Mouse (Mus musculus): ENCODE results near the gene Als2cl. TPM values are rescaled to one million over a fixed set of nuclear protein-coding genes. Genes with fewer than 3 reads are reported as not detected.
A peak's percentile ranks its signal among the peaks of the same experiment; 100 is the strongest.

Als2cl gene
- polyA plus RNA-seq (2015; fragmentation: Nextera tagmentation; extraction: Ambion mirVana) = 4.3 and 4.6 TPM in 2 replicates

GRCm38 (mm10) chr9:110879191-110879920 is at the start of gene Als2cl:
Gene Als2cl, plus strand, starts transcription at chr9:110879870.
- WGBS = 11% methylated on average over 12 of the region's 12 CpGs
- Histone ChIP-seq H3K27ac (no peak within 1 kb of the TSS), H3K36me3 (no peaks in the 10 kb centered on the region), H3K4me2 (peak within 1 kb of the TSS; percentile 93), H3K4me3 (peak within 1 kb of the TSS; percentile 60), H3K9me3 (no peaks in the 10 kb centered on the region), H3K27me3 (peaks cover 50% of the 10 kb centered on the region), H3K9ac (peak within 1 kb of the TSS; percentile 77), H3K4me1 (peaks cover 28% of the 10 kb centered on the region)
- ATAC-seq (ENCODE audit: insufficient number of reproducible peaks, insufficient read depth, low FRiP score, low TSS enrichment, low read depth) = no peak

- Histone ChIP-seq H3K36me3 (no peaks in the 10 kb centered on the region), H3K9ac (no peak overlapping the region), H3K9me3 (no peaks in the 10 kb centered on the region), H3K4me3 (no peak overlapping the region), H3K4me2 (no peak overlapping the region), H3K27ac (no peak overlapping the region), H3K4me1 (no peaks in the 10 kb centered on the region), H3K27me3 (no peaks in the 10 kb centered on the region)
- WGBS = 69% methylated on average over 5 of the region's 5 CpGs
- ATAC-seq (ENCODE audit: insufficient number of reproducible peaks, insufficient read depth, low FRiP score, low TSS enrichment, low read depth) = no peak
These were observed 46.6 kb upstream of the Als2cl start for GRCm38 (mm10) chr9:110833021-110833420.

GRCm38 (mm10) chr9:110834411-110834810 is 45.3 kb upstream of the Als2cl start, which contains the start of gene Prss45:
Gene Prss45, plus strand, starts transcription at chr9:110834588.
- H3K36me3 ChIP-seq = no peaks in the 10 kb centered on the region
- H3K4me2 ChIP-seq = peak within 1 kb of the TSS; percentile 24
- ATAC-seq (ENCODE audit: insufficient number of reproducible peaks, insufficient read depth, low FRiP score, low TSS enrichment, low read depth) = no peak
- H3K9ac ChIP-seq = no peak within 1 kb of the TSS
- no peaks in the 10 kb centered on the region for H3K4me1 ChIP-seq
- WGBS = 67% methylated on average over 19 of the region's 19 CpGs
- H3K27me3 ChIP-seq = no peaks in the 10 kb centered on the region
- H3K9me3 ChIP-seq = no peaks in the 10 kb centered on the region
- H3K27ac ChIP-seq = no peak within 1 kb of the TSS
- no peak within 1 kb of the TSS for H3K4me3 ChIP-seq

GRCm38 (mm10) chr9:110834961-110835360 is 44.7 kb upstream of the Als2cl start:
- no peak for ATAC-seq (ENCODE audit: insufficient number of reproducible peaks, insufficient read depth, low FRiP score, low TSS enrichment, low read depth)
- no peak overlapping the region for H3K27ac ChIP-seq
- H3K4me1 ChIP-seq = no peaks in the 10 kb centered on the region
- H3K4me2 ChIP-seq = peak overlapping the region; percentile 24
- H3K4me3 ChIP-seq = no peak overlapping the region
- H3K9ac ChIP-seq = no peak overlapping the region
- 34% methylated on average over 10 of the region's 10 CpGs for WGBS
- H3K9me3 ChIP-seq = no peaks in the 10 kb centered on the region
- no peaks in the 10 kb centered on the region for H3K36me3 ChIP-seq
- H3K27me3 ChIP-seq = no peaks in the 10 kb centered on the region

- no peak overlapping the region for H3K4me3 ChIP-seq
- H3K27ac ChIP-seq = no peak overlapping the region
- H3K36me3 ChIP-seq = no peaks in the 10 kb centered on the region
- no peaks in the 10 kb centered on the region for H3K9me3 ChIP-seq
- ATAC-seq (ENCODE audit: insufficient number of reproducible peaks, insufficient read depth, low FRiP score, low TSS enrichment, low read depth) = no peak
- no peaks in the 10 kb centered on the region for H3K27me3 ChIP-seq
- no peak overlapping the region for H3K9ac ChIP-seq
- WGBS = 48% methylated on average over 2 of the region's 2 CpGs
- no peak overlapping the region for H3K4me2 ChIP-seq
- H3K4me1 ChIP-seq = no peaks in the 10 kb centered on the region
These were observed 43.6 kb upstream of the Als2cl start for GRCm38 (mm10) chr9:110836112-110836511.

GRCm38 (mm10) chr9:110840905-110841304 is 38.8 kb upstream of the Als2cl start:
- no peak overlapping the region for H3K4me3 ChIP-seq
- H3K4me2 ChIP-seq = no peak overlapping the region
- ATAC-seq (ENCODE audit: insufficient number of reproducible peaks, insufficient read depth, low FRiP score, low TSS enrichment, low read depth) = no peak
- H3K9ac ChIP-seq = no peak overlapping the region
- H3K36me3 ChIP-seq = no peaks in the 10 kb centered on the region
- WGBS = 82% methylated on average over 6 of the region's 6 CpGs
- no peak overlapping the region for H3K27ac ChIP-seq
- H3K27me3 ChIP-seq = no peaks in the 10 kb centered on the region
- no peaks in the 10 kb centered on the region for H3K4me1 ChIP-seq
- H3K9me3 ChIP-seq = no peaks in the 10 kb centered on the region

GRCm38 (mm10) chr9:110841438-110841837 is 38.2 kb upstream of the Als2cl start:
- no peak overlapping the region for H3K4me3 ChIP-seq
- no peak overlapping the region for H3K4me2 ChIP-seq
- H3K9ac ChIP-seq = no peak overlapping the region
- H3K27me3 ChIP-seq = no peaks in the 10 kb centered on the region
- no peak overlapping the region for H3K27ac ChIP-seq
- no peaks in the 10 kb centered on the region for H3K9me3 ChIP-seq
- no peaks in the 10 kb centered on the region for H3K36me3 ChIP-seq
- no peak for ATAC-seq (ENCODE audit: insufficient number of reproducible peaks, insufficient read depth, low FRiP score, low TSS enrichment, low read depth)
- H3K4me1 ChIP-seq = no peaks in the 10 kb centered on the region
- 69% methylated on average over 2 of the region's 2 CpGs for WGBS

GRCm38 (mm10) chr9:110844206-110844605 is 35.5 kb upstream of the Als2cl start, which contains the start of gene Prss46:
Gene Prss46, plus strand, starts transcription at chr9:110844506.
- no peak within 1 kb of the TSS for H3K9ac ChIP-seq
- ATAC-seq (ENCODE audit: insufficient number of reproducible peaks, insufficient read depth, low FRiP score, low TSS enrichment, low read depth) = no peak
- H3K4me3 ChIP-seq = no peak within 1 kb of the TSS
- WGBS = 79% methylated on average over 10 of the region's 10 CpGs
- no peaks in the 10 kb centered on the region for H3K27me3 ChIP-seq
- no peaks in the 10 kb centered on the region for H3K36me3 ChIP-seq
- H3K4me2 ChIP-seq = no peak within 1 kb of the TSS
- H3K9me3 ChIP-seq = no peaks in the 10 kb centered on the region
- no peak within 1 kb of the TSS for H3K27ac ChIP-seq
- H3K4me1 ChIP-seq = no peaks in the 10 kb centered on the region

GRCm38 (mm10) chr9:110849162-110849561 is 30.5 kb upstream of the Als2cl start:
- H3K27me3 ChIP-seq = no peaks in the 10 kb centered on the region
- no peak overlapping the region for H3K9ac ChIP-seq
- no peaks in the 10 kb centered on the region for H3K9me3 ChIP-seq
- no peak overlapping the region for H3K27ac ChIP-seq
- H3K36me3 ChIP-seq = no peaks in the 10 kb centered on the region
- no peaks in the 10 kb centered on the region for H3K4me1 ChIP-seq
- 81% methylated on average over 7 of the region's 7 CpGs for WGBS
- no peak overlapping the region for H3K4me2 ChIP-seq
- H3K4me3 ChIP-seq = no peak overlapping the region
- ATAC-seq (ENCODE audit: insufficient number of reproducible peaks, insufficient read depth, low FRiP score, low TSS enrichment, low read depth) = no peak

GRCm38 (mm10) chr9:110855903-110856302 is 23.8 kb upstream of the Als2cl start:
- Histone ChIP-seq H3K4me1 (peaks cover 7% of the 10 kb centered on the region), H3K9ac (no peak overlapping the region), H3K27ac (no peak overlapping the region), H3K4me2 (no peak overlapping the region), H3K36me3 (no peaks in the 10 kb centered on the region), H3K27me3 (peaks cover 28% of the 10 kb centered on the region), H3K9me3 (no peaks in the 10 kb centered on the region), H3K4me3 (no peak overlapping the region)
- 78% methylated on average over 7 of the region's 7 CpGs for WGBS
- ATAC-seq (ENCODE audit: insufficient number of reproducible peaks, insufficient read depth, low FRiP score, low TSS enrichment, low read depth) = no peak

GRCm38 (mm10) chr9:110856920-110857319 is 22.8 kb upstream of the Als2cl start:
- H3K27me3 ChIP-seq = peaks cover 28% of the 10 kb centered on the region
- H3K4me2 ChIP-seq = no peak overlapping the region
- 56% methylated on average over 4 of the region's 4 CpGs for WGBS
- peaks cover 7% of the 10 kb centered on the region for H3K4me1 ChIP-seq
- H3K9me3 ChIP-seq = no peaks in the 10 kb centered on the region
- no peak overlapping the region for H3K27ac ChIP-seq
- no peak overlapping the region for H3K4me3 ChIP-seq
- no peaks in the 10 kb centered on the region for H3K36me3 ChIP-seq
- H3K9ac ChIP-seq = no peak overlapping the region
- no peak for ATAC-seq (ENCODE audit: insufficient number of reproducible peaks, insufficient read depth, low FRiP score, low TSS enrichment, low read depth)

GRCm38 (mm10) chr9:110857781-110858472 is 21.7 kb upstream of the Als2cl start, which contains the start of gene Prss50:
Gene Prss50, plus strand, starts transcription at chr9:110857967.
- Histone ChIP-seq H3K4me1 (peaks cover 7% of the 10 kb centered on the region), H3K4me3 (peak within 1 kb of the TSS; percentile 33), H3K27me3 (peaks cover 28% of the 10 kb centered on the region), H3K4me2 (peak within 1 kb of the TSS; percentile 58), H3K9me3 (no peaks in the 10 kb centered on the region), H3K36me3 (no peaks in the 10 kb centered on the region), H3K9ac (peak within 1 kb of the TSS; percentile 56), H3K27ac (no peak within 1 kb of the TSS)
- WGBS = 5% methylated on average over 50 of the region's 50 CpGs
- peak; percentile 34; the same call in 1 of the 2 replicates for ATAC-seq (ENCODE audit: insufficient number of reproducible peaks, insufficient read depth, low FRiP score, low TSS enrichment, low read depth)

Measured in embryonic facial prominence, embryonic 13.5 days (tissue).